Mouse (Mus musculus) ES-E14 (cell line): Measurements from ENCODE around the gene Tmem120b. TPM values are rescaled to one million over a fixed set of nuclear protein-coding genes. Genes with fewer than 3 reads are reported as not detected.

Experiments
- DNase-seq: peaks from one replicate; pipeline ENCODE4 v3.0.0-alpha.2; 2013; ENCODE audit warnings: low read depth, low spot score
- H3K27ac ChIP-seq: 2 replicates; pipeline ENCODE4 v1.5.1; 2012; ENCODE audit warnings: low read depth, mild to moderate bottlenecking, low read length, moderate library complexity, mixed read lengths; ENCODE audit not compliant: poor library complexity, insufficient read depth, severe bottlenecking
- H3K36me3 ChIP-seq: 2 replicates; pipeline ENCODE4 v1.6.1; 2012; ENCODE audit warnings: mild to moderate bottlenecking, low read length, moderate library complexity, mixed read lengths; ENCODE audit not compliant: control insufficient read depth, poor library complexity, insufficient read depth, severe bottlenecking
- H3K4me1 ChIP-seq, 2 experiments: fragments of 150-350 bp in 1 of 2; sonication (generic) in 1 of 2; 2 replicates each; pipeline ENCODE4 v1.6.1; 2012; ENCODE audit warnings: low read length in 2 of 2, mild to moderate bottlenecking in 1 of 2, mixed read lengths in 1 of 2; ENCODE audit not compliant: control insufficient read depth in 2 of 2, insufficient read depth in 2 of 2, poor library complexity in 1 of 2
- H3K4me3 ChIP-seq, 2 experiments: fragments of 150-350 bp in 1 of 2; sonication (generic) in 1 of 2; 2 replicates each; pipeline ENCODE4 v1.5.1; 2012; ENCODE audit warnings: low read length in 2 of 2, low read depth in 1 of 2, mild to moderate bottlenecking in 1 of 2, mixed read lengths in 1 of 2; ENCODE audit not compliant: insufficient read depth in 1 of 2, poor library complexity in 1 of 2, severe bottlenecking in 1 of 2
- H3K9ac ChIP-seq: 2 replicates; pipeline ENCODE4 v1.6.1; 2012; ENCODE audit warnings: low read depth, mild to moderate bottlenecking, low read length, mixed read lengths; ENCODE audit not compliant: poor library complexity, insufficient read depth, severe bottlenecking
- H3K9me3 ChIP-seq: fragments of 150-350 bp; sonication (generic); 2 replicates; pipeline ENCODE4 v1.6.1; 2012; ENCODE audit warnings: low read depth, mild to moderate bottlenecking, low read length; ENCODE audit not compliant: control insufficient read depth, insufficient read depth
- CHD2 ChIP-seq: IDR thresholded peaks from 2 replicates; pipeline ENCODE4 v1.6.1; 2014; ENCODE audit warnings: mild to moderate bottlenecking, low read depth, low read length, inconsistent platforms
- HCFC1 ChIP-seq: IDR thresholded peaks from 2 replicates; pipeline ENCODE4 v1.6.1; 2012; ENCODE audit warnings: low read length, inconsistent platforms, borderline replicate concordance; ENCODE audit not compliant: insufficient read depth
- MAFK ChIP-seq: IDR thresholded peaks from 2 replicates; pipeline ENCODE4 v1.6.1; 2014; ENCODE audit warnings: mild to moderate bottlenecking, low read depth, low read length, inconsistent platforms; ENCODE audit not compliant: insufficient read depth
- ZC3H11A ChIP-seq: IDR thresholded peaks from 2 replicates; pipeline ENCODE4 v1.6.1; 2012; ENCODE audit warnings: low read depth, mild to moderate bottlenecking, inconsistent platforms, low read length, borderline replicate concordance
- ZNF384 ChIP-seq: IDR thresholded peaks from 2 replicates; pipeline ENCODE4 v1.6.1; 2012; ENCODE audit warnings: low read depth, low read length, inconsistent platforms
- in situ Hi-C, 2 experiments: fragments of 600-800 bp; cut with MboI; formaldehyde crosslinking; loops; one replicate each; pipeline ENCODE4 v1.15.1; 2025; ENCODE audit warnings: low sequenced_read_pairs in 2 of 2, inconsistent platforms in 1 of 2; ENCODE audit not compliant: unreplicated experiment in 2 of 2
- total RNA-seq: library from RNA; depleted of rRNA; stranded (reverse); fragments of 300-350 nt; gene quantifications from 2 replicates; pipeline ENCODE4 v1.2.3, GENCODE M21; 2012

Gene Tmem120b
- total RNA-seq, 1 experiment = 21.9 TPM

GRCm38 (mm10) chr5:123148073-123148722, 80.0 kb downstream of the Tmem120b start:
- Histone ChIP-seq H3K4me3 (peak overlapping the region in 1 of 2 experiments; percentile 18; a peak in 1 of 4 replicates), H3K9me3 (no peaks in the 10 kb centered on the region), H3K9ac (no peak overlapping the region), H3K4me1 (peaks cover 10 to 45% of the 10 kb centered on the region in 2 experiments; a peak in 3 of 4 replicates), H3K36me3 (peaks cover 61% of the 10 kb centered on the region), H3K27ac (no peak overlapping the region)
- TF ChIP-seq ZNF384 = no peak
- no peak for TF ChIP-seq HCFC1
- no peak for TF ChIP-seq CHD2
- no peak for TF ChIP-seq ZC3H11A
- TF ChIP-seq MAFK = no peak
- no peak for DNase-seq
- in situ Hi-C loops = no loop called here

GRCm38 (mm10) chr5:123149451-123150400, 81.5 kb downstream of the Tmem120b start:
- peak overlapping the region; percentile 31 to 61 for H3K4me3 ChIP-seq
- H3K27ac ChIP-seq = peak overlapping the region; percentile 37
- H3K36me3 ChIP-seq = peaks cover 58% of the 10 kb centered on the region
- H3K9me3 ChIP-seq = no peaks in the 10 kb centered on the region
- TF ChIP-seq HCFC1 (no peak; the same call in 1 of the 2 replicates), MAFK (no peak), ZC3H11A (peak; percentile 60; the same call in 1 of the 2 replicates), CHD2 (no peak), ZNF384 (peak; percentile 88)
- peak; percentile 83 for DNase-seq
- 0 out of 2 replicates have a peak overlapping the region, but pooled peaks have one; percentile 41 for H3K9ac ChIP-seq
- H3K4me1 ChIP-seq = peaks cover 5 to 45% of the 10 kb centered on the region in 2 experiments; a peak in 2 of 4 replicates
- in situ Hi-C loops = no loop called here

- Histone ChIP-seq H3K36me3 (peaks cover 55% of the 10 kb centered on the region), H3K9me3 (no peaks in the 10 kb centered on the region), H3K27ac (peak overlapping the region; percentile 59; the same call in 1 of the 2 replicates), H3K9ac (peak overlapping the region; percentile 6), H3K4me3 (peak overlapping the region; percentile 31 to 61), H3K4me1 (peaks cover 4 to 43% of the 10 kb centered on the region in 2 experiments; a peak in 2 of 4 replicates)
- TF ChIP-seq ZC3H11A (no peak), MAFK (no peak), CHD2 (no peak), ZNF384 (no peak), HCFC1 (no peak)
- in situ Hi-C loops = no loop called here
- no peak for DNase-seq
These were observed 82.4 kb downstream of the Tmem120b start for GRCm38 (mm10) chr5:123150641-123151040.

- Histone ChIP-seq H3K4me3 (peak overlapping the region; percentile 31 to 61; a peak in 3 of 4 replicates), H3K9me3 (no peaks in the 10 kb centered on the region), H3K36me3 (peaks cover 54% of the 10 kb centered on the region), H3K4me1 (peaks cover 4 to 41% of the 10 kb centered on the region in 2 experiments; a peak in 2 of 4 replicates), H3K9ac (peak overlapping the region; percentile 6), H3K27ac (peak overlapping the region; percentile 59; the same call in 1 of the 2 replicates)
- no peak for DNase-seq
- in situ Hi-C loops = no loop called here
- no peak for TF ChIP-seq CHD2
- TF ChIP-seq ZC3H11A = no peak
- TF ChIP-seq MAFK = no peak
These were observed 82.9 kb downstream of the Tmem120b start for GRCm38 (mm10) chr5:123151077-123151476.
